Mouse (Mus musculus): ENCODE measurements around the gene Kif5a. TPM values are rescaled to one million over a fixed set of nuclear protein-coding genes. Genes with fewer than 3 reads are reported as not detected.

Gene Kif5a
- total RNA-seq, 2 experiments from 2014 or later: 581 to 593 TPM

DNA sequence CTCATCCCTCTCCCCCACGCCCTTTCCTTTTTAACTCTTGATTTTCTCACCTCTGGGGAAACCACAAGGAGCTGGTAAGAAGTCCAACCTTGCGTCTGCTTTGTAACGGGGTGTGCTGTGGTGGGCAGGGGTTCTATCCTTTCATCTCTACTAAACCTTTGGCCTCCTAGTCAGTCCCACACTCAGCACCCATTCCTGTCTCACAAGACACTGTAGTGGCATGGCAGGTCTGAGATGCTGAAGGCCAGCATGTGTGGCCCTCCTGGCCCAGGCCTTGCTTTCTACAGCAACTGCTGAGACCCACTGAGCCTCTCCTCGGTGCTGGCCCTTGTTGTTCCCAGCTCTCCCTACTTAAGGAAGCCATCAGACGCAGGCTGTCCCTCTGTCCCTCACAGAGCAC lies 9.2 kb upstream of the Kif5a start:
- no peak for DNase-seq (ENCODE audit: low spot score in 2 of 2)
- intact Hi-C loops (cut with DNase I): no loop called here

DNA sequence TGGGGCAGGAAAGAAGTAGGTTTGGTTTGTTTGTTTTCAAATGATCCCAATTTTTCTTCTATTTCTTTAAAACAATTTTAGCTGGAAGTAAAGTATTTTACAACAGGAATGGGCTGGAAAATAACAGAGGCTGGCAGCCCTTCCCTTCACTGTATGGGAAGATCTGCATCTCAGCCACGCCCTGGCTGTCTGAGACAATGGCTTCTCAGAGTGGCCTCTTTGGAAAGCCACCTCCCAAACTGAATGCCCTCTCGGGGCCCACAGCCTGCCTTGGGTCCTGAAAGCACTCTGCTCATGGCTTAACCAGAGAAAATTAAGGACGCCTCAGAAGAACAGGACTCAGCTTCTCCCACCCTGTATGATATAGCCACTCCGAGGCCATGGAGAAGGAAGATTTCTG lies 6.7 kb upstream of the Kif5a start:
- DNase-seq (ENCODE audit: low spot score in 2 of 2): no peak
- intact Hi-C loops (cut with DNase I): no loop called here

DNA sequence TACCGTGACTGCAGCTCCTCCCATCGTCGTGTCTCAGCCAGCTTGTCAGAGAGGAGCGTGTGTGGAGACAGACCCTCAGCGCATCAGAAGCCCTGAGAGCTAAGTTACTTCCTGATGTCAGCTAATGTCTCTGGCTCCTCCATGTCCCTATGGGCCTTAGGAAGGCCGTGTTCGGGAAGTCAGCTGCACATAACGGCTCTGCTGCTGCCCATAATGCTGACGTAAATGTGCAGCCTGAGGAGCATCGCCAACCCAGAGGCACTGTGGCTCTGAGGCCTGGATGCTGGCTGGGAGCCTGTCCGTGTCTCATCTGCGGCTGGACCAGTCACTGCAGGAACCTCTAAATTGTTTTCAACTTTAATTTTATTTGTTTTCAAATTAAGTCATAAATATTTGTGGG lies 5.9 kb upstream of the Kif5a start:
- no peak for DNase-seq (ENCODE audit: low spot score in 2 of 2)
- intact Hi-C loops (cut with DNase I): no loop called here

DNA sequence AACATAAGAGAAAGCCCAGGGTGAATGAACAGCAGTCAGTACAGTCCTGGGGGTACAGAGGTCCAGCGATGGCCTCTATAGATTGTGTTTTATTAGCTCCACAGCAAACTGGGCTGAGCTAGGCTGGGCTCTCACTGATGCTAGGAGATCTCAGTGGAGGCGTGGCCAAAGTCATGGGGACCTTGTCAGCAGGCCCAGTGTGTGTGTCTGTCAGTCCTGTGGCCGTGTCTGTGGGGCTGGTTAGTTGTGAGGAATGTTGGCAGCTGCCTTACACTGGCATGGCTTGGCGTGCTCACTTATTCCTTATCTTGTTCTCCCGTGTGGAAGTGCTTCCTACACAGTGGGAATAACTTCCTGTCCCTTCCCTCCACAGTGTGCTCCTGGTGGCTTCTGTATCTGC lies 5.3 kb upstream of the Kif5a start:
- no peak for DNase-seq (ENCODE audit: low spot score in 2 of 2)
- intact Hi-C loops (cut with DNase I): no loop called here

DNA sequence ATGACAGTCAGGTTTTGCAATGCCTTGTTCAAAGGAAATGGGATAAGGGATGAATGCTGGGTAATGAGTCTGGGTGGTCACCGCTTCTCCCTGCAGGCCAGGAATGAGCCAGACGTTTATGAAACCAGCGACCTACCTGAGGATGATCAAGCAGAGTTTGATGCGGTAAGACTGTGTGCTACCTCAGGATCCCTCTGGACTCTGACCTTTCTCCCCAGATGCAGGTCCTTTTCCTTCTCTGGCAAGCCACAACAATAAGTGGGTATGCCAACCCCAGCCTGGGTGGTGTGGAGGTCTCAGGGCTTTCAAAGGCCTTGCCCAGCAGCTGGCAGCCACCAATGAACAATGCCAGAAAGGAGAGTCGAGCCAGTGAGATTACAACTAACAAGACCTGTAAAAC lies 4.2 kb upstream of the Kif5a start:
- no peak for DNase-seq (ENCODE audit: low spot score in 2 of 2)
- intact Hi-C loops (cut with DNase I): loop anchor here (2.0 kb wide), 1 partner anchor 21 kb away; the partner anchor contains the start of gene Mbd6

DNA sequence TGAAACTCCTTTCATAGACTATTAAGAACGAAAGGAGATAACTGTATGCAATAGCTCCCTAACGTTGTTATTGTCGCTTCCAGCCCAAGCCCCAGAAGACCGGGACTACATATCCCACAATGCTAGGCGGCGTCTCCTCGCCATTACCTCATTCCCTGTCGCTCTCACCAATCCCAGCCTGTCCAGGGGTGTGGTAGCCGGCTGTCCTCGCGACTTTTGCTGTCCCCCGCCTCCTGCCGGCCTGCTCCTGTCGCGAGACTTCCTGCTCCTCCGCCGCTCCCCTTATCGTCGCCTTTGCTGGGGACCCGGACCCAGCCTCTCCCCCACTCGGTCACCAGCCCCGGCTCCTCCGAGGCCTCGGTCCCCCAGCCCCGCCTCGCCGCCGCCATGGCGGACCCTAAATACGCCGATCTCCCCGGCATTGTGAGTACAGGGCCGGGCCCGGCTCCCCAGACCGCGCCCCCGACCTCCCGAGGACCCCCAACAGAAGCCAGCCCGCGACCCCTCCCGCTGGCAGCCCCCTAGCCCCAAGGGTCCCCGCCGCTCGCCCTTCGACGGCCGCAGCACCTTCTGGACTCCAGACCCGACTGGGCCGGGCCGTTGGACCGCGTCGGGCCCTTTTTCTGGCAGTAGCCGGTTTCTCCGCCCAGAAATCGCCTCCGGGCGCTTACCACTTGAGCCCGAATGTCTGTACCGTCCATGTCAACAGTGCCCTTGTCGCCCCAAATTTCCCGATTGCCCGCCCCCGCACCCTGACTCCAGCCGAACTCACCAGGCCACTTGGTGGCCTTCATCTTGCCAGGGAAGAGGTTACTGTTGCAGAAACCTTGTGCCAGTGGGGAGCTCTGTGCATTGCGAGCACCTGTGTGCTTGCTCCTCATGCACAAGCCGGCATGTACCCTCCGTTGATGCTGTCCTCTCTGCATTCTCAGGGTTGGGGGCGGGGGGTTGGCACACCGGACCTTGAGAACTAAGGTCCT lies 3.3 kb upstream of the Kif5a start, which contains the start of gene Dctn2:
Gene Dctn2 (plus strand): TSS at position 257 of the 980 bp plus-strand sequence.
- intact Hi-C loops (cut with DNase I): loop anchor here (2.0 kb wide), 1 partner anchor 22 kb away; the partner anchor contains the start of gene Mbd6
- peak; percentile 95 to 97 for DNase-seq (ENCODE audit: low spot score in 2 of 2)

DNA sequence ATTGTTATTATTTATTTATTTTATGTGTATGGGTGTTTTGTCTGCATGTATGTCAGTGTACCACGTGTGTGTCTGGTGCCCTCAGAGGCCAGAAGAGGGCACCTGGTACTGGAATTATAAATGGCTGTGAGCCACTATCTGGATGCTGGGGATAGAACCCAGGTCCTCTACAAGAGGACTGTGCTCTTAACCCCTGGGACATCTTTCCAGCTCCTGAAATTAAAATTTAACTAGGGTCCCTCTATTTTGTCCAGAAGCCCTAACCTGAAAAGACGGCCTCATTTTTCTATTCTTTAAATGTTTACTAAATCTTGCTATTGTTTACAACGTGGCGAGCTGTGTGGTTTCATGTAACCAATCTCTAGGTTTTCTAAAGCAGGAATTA lies 2.6 kb upstream of the Kif5a start:
- intact Hi-C loops (cut with DNase I): loop anchor here (2.0 kb wide), 1 partner anchor 23 kb away; the partner anchor contains the start of gene Mbd6
- no peak for DNase-seq (ENCODE audit: low spot score in 2 of 2)

DNA sequence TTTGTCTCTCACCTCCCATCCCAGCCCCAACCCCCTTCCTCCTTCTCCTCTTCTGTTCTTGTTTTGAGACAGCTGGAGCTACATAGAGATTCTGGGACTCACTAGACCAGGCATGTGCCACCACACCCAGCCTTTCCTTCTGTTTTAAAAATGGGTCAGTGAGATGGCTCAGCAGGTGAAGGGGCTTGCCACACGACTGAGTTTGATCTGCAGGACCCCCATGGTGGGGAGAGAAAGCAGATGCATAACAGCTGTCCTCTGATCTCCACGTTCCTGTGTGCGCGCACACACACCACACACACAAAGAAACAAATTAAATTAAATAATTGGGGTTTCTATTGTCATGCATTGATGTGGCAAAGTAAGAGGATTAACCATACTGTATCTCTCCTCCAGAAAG lies 1.8 kb upstream of the Kif5a start:
- DNase-seq (ENCODE audit: low spot score in 2 of 2): no peak
- intact Hi-C loops (cut with DNase I): no loop called here

DNA sequence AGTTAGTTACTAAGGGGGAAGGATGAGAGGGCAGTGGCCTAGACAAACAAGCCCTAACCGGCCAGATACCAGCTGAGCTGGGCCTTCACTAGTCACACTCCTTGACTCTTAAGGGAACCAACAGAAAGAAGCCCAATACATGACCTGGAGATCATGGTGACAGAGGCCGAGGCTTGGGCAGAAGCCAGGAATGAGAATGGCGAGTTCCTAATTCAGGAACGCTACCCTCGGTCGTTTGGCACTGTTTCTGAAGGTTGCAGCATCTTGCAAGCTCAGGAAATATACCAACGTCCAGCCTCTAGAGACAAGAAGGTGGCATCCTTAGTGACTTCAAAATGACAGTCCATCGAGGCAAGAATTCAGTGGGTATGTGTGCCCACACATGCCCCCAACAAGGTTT lies 1.2 kb upstream of the Kif5a start:
- no peak for DNase-seq (ENCODE audit: low spot score in 2 of 2)
- intact Hi-C loops (cut with DNase I): no loop called here

DNA sequence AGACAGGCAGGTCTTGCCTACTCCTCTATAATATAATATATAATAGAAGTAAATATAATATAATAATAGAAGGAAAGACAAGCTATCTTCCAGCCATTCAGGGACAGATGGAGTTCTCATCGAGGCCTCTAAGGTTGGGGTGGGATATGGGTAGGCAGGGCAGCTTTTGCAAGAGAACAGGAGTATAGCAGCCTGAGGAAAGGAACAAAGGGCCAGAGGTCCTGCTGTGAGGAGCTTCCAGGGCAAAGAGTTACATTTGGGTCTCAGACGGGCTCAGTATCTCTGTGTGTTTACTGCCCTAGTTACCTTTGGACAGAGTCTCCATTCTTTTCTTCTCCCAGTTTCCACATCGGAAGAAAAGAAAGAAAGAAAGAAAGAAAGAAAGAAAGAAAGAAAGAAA lies 483 bp upstream of the Kif5a start:
- DNase-seq (ENCODE audit: low spot score in 2 of 2): no peak
- intact Hi-C loops (cut with DNase I): no loop called here

DNA sequence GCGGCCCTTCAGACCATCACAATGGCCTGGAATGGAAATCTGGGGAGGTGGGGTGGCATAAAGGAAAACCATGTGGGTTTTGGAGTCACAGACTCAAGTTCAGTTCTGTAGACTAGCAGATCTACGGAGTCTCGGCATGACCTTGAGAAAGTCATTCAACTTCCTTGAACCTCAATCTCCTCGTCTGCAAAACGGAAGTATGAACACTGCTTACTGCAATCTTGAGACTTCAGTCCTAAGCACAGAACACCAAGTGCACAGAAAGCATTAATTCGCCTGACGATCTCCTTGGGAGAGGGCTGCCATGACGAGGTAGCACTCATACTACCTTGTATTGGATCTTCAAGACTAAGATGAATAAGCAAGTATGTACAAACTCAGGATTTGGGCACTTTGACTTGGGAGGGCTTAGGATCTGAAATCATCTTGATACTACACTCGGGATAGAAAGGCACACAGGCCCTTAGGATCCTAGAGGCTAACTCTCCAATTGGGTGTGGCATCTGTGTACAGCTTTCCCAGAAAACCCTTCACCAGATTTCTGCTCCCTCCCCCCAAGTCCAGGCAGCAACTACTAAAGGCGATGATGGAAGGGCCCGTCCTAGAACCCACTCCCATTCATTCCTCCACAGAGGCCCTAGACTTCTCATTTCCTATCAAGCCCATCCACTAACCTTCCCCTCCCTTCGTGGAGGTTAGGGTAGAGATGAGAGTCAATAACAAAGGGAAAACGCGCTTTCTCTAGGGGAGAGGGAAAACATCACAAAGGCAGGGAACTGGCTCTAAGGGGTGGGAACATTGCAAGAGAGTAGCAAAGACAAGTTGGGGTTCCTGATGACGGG lies 1.2 kb downstream of the Kif5a start:
- intact Hi-C loops (cut with DNase I): no loop called here
- no peak for DNase-seq (ENCODE audit: low spot score in 2 of 2)

DNA sequence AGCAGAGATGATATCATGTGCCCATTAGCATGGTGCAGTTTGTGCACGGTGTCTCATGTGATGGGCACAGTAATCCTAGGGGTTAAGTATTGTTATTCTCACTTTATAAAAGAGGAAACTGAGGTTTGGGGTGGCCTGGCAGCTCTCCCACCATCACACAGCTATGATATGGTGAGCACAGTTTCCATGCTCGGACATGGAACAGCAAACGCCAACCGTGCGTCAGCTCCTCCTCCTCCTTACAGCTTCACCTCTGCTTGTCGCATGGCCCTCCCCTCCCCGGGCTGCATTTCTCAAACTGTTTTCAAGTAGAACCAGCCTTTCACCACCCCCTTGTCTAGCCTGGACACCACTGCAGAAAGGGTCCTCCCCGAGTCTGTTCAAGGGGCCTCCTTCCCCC lies 4.7 kb downstream of the Kif5a start:
- intact Hi-C loops (cut with DNase I): no loop called here
- DNase-seq (ENCODE audit: low spot score in 2 of 2): no peak

DNA sequence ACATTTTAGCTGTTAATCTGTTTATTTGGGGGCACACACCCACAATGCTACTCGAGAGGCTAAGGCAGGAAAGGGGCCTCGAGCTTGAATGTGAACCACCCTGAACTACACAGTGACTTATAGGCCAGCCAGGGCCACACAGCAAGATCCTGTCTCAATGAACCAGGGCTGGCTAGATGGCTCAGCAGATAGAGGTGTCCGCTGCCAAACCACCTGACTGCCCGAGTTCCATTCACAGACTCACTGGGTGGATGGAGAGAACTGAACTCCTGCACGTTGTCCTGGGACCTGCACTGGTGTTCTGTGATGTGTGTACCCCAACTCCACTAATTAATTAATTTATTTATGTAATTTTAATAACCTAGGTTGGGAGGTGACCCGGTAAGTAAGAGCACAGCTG lies 5.4 kb downstream of the Kif5a start:
- no peak for DNase-seq (ENCODE audit: low spot score in 2 of 2)
- intact Hi-C loops (cut with DNase I): no loop called here

DNA sequence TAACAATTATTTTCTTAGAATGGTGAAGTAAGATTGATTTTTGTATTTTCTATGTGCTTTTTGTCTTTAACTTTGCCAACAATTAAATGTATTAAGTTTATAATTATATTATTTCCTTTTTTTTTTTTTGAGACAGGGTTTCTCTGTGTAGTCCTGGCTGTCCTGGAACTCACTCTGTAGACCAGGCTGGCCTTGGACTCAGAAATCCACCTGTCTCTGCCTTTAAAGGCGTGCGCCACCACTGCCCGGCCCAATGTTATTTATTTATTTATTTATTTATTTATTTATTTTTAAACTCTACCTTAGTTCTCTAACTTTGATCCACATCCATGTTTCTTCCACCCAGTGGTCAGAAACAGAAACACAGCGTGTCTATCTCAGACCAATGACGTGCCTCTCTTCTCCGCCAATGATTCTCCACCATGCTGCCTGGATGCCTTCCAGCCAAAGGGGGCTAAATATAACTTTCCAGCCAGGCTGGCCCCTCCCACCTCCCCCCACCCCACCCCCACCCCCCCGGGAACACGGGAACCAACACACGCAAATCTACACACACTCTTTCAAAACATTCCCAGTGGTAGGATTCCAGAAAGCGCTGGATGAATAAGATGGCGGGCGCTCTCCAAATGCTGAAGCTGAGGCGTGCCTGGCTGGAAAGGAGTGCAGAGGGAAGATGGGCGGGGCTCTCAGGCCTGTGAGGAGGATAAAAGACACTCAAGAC lies 7.4 kb downstream of the Kif5a start:
- intact Hi-C loops (cut with DNase I): no loop called here
- peak; percentile 40 to 81 for DNase-seq (ENCODE audit: low spot score in 2 of 2)

DNA sequence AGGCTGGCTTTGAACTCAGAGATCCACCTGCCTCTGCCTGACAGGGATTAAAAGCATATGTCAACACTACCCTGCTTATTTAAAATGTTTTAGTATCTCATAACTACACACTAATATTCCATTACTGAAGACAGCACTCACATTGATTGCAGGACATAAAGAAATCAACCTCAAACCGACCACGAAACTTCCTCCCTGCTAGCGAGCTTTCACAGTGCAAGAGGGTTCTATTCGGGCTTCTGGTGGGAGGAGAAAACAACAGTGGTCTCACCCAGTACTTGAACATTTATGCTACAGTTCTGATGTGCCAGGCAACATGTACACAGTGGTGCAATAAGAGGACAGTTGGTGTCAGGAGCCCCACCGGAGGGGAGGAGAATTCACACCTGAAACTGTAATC lies 12.3 kb downstream of the Kif5a start:
- intact Hi-C loops (cut with DNase I): no loop called here
- no peak for DNase-seq (ENCODE audit: low spot score in 2 of 2)

DNA sequence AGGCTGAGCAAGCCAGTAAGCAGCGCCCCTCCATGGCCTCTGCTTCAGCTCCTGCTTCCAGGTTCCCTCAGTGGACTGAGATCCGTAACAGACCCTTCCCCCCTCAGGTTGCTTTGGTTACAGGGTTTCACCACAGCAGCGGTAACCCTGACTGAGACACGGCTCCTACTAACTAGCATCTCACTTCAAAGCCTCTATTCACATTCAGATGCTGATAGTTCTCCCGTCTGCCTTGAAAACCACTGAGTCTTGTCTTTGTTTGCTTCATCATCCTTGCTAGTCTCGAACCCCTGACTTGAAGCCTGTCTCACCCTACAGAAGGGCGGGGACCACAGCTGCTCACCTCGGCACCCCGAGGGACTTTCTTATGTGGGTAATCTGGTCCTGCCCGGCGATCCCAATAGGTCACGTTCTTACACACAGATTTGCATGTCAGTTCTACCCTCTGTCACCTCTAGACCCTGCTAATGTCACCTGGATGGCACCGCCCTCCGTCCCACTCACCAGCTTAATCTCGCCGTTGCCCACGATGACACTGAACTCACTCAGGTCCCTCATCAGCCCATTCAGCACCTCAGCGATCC lies 24.8 kb downstream of the Kif5a start:
- intact Hi-C loops (cut with DNase I): no loop called here
- DNase-seq (ENCODE audit: low spot score in 2 of 2): no peak

DNA sequence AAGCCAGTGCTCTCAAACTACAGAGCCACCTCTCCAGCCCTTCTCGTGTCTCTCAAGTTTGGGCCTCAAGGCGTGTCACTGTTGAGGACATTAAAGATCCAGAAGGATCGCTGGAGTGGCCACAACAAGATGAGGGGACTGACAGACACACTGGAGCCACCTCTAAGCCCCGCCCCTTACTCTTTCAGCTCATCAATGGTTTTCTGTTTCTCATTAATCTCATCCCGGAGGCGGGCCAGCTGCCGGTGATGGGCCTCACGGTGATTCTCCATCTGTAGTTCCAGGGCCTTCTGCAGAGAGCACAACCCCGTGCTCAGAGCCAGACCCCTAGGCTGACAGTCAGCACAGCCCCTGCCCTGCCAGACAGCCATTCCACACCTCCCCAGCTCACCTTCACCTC lies 26.6 kb downstream of the Kif5a start:
- no peak for DNase-seq (ENCODE audit: low spot score in 2 of 2)
- intact Hi-C loops (cut with DNase I): no loop called here

DNA sequence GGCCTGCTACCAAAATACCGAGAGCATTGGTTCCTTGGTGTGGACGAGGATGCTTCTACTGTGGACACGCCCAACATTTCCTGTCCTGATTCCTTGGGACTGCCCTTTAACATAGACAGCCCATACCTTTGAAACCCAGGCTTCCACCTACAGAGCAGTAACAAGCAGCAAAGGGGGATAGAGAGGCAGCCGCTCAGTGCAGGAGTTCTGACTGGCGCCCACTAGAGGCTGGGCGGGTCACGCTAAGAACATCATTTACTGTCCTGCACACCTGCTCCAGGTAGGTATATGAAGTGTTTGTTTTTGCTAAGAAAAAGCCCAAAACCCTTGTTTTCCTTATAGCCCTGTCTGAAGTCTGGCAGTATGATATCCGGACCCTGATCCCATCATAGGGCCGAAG lies 30.0 kb downstream of the Kif5a start:
- no peak for DNase-seq (ENCODE audit: low spot score in 2 of 2)
- intact Hi-C loops (cut with DNase I): no loop called here

DNA sequence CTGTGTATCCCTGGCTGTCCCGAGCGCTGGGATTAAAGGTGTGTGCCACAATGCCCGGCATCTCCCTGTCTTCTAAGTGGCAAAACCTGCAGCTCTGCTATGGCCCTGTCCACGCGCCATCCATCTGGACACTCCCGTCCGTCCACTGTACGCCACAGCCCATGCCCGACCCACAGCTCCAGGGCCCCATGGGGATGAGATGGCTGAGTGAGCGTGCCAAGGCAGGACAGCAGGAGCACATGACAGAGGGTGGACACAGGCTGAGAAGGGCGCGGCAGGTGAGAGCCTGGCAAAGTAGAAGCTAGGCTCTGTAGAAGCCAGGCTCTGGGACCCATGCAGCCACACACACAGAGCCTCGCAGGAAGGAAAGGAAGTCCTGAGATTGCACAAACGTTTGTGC lies 31.4 kb downstream of the Kif5a start:
- intact Hi-C loops (cut with DNase I): no loop called here
- DNase-seq (ENCODE audit: low spot score in 2 of 2): no peak
